Mouse (Mus musculus) liver, postnatal 0 days (tissue): ENCODE measurements at regions not wholly inside any gene's neighbourhood (a gene's known extent, or its start where the extent isn't known, plus 50 kb on each side); places are given as distances from the start of the nearest gene placed in this dataset.

Source experiments
- ATAC-seq: fragments of 200-750 bp; cut with Nextera tagmentation; 2 replicates; pipeline ENCODE4 v1.8.0; 2017; ENCODE audit warnings: mild to moderate bottlenecking, moderate library complexity
- DNase-seq: peaks from one replicate; pipeline ENCODE4 v3.0.0-alpha.2; 2016
- H3K27ac ChIP-seq: fragments of 300-500 bp; sonication (generic); 2 replicates; pipeline ENCODE4 v1.5.1; 2014; ENCODE audit warnings: antibody characterized with exemption, moderate library complexity, mild to moderate bottlenecking, low read depth
- H3K27me3 ChIP-seq: fragments of 300-500 bp; sonication (generic); 2 replicates; pipeline ENCODE4 v1.6.1; 2014; ENCODE audit warnings: low read length, control low read depth, mixed read lengths; ENCODE audit not compliant: insufficient read depth
- H3K36me3 ChIP-seq: fragments of 300-500 bp; sonication (generic); replicated peaks from 2 replicates; pipeline ENCODE4 v1.6.1; 2014; ENCODE audit warnings: mild to moderate bottlenecking, control low read depth, low read length, moderate library complexity, mixed read lengths; ENCODE audit not compliant: insufficient read depth
- H3K4me1 ChIP-seq: fragments of 300-500 bp; sonication (generic); 2 replicates; pipeline ENCODE4 v1.6.1; 2014; ENCODE audit warnings: antibody characterized with exemption, mild to moderate bottlenecking, control low read depth; ENCODE audit not compliant: insufficient read depth
- H3K4me2 ChIP-seq: fragments of 300-500 bp; sonication (generic); 2 replicates; pipeline ENCODE4 v1.6.1; 2014; ENCODE audit warnings: low read depth, mild to moderate bottlenecking, low read length, moderate library complexity, mixed read lengths
- H3K4me3 ChIP-seq: fragments of 300-500 bp; sonication (generic); 2 replicates; pipeline ENCODE4 v1.5.1; 2014; ENCODE audit warnings: low read depth, low read length
- H3K9ac ChIP-seq: fragments of 300-500 bp; sonication (generic); replicated peaks from 2 replicates; pipeline ENCODE4 v1.6.1; 2014; ENCODE audit warnings: mild to moderate bottlenecking, moderate library complexity
- H3K9me3 ChIP-seq: fragments of 300-500 bp; sonication (generic); 2 replicates; pipeline ENCODE4 v1.6.1; 2016; ENCODE audit warnings: mild to moderate bottlenecking, control low read depth, low read length, mixed read lengths
- CTCF ChIP-seq: sonication (generic); IDR thresholded peaks from 2 replicates; pipeline ENCODE4 v1.5.1; 2016; ENCODE audit warnings: antibody characterized with exemption, low read depth
- EP300 ChIP-seq: IDR thresholded peaks from 2 replicates; pipeline ENCODE4 v1.6.1; 2016; ENCODE audit warnings: antibody characterized with exemption, low read depth, mild to moderate bottlenecking
- WGBS: fragments of 180-500 bp; shearing (Covaris S2); extraction: QIAGEN DNeasy Blood & Tissue Kit; methylation state at CpG from one replicate; pipeline ENCODE4 v1.1.7; 2014; ENCODE audit not compliant: insufficient replicate concordance; 5-methylcytosine and 5-hydroxymethylcytosine counted together

DNA sequence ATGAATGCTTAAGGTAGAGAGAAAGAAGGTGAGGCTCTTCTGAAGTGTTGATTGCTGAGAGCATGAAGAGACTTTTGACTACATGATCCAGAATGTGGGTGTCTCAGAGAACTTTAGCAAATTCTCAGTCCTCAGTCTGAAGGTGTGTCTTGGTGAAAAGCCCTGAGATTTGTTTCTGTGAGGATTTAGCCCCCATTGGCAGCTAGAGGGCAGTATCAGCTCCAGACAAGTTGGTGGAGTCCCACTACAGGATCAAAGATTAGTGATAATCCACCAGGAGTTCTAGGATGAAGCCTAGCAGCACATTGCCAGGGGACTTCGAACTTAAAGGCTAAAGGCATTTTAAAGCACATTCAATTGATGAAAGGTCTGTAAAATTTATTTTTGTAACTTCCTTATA lies 269.8 kb downstream of the Etv1 start:
- TF ChIP-seq CTCF (peak; percentile 13; the same call in 1 of the 2 replicates), EP300 (no peak)
- ATAC-seq (no peak), DNase-seq (no peak)
- no peak overlapping the region for H3K4me3 ChIP-seq
- no peak overlapping the region for H3K9ac ChIP-seq
- H3K27me3 ChIP-seq: no peaks in the 10 kb centered on the region
- no peak overlapping the region for H3K27ac ChIP-seq
- H3K9me3 ChIP-seq: no peaks in the 10 kb centered on the region
- 63% methylated on average over 1 of the region's 1 CpGs for WGBS
- H3K4me1 ChIP-seq: no peaks in the 10 kb centered on the region
- no peaks in the 10 kb centered on the region for H3K36me3 ChIP-seq
- H3K4me2 ChIP-seq: no peak overlapping the region

DNA sequence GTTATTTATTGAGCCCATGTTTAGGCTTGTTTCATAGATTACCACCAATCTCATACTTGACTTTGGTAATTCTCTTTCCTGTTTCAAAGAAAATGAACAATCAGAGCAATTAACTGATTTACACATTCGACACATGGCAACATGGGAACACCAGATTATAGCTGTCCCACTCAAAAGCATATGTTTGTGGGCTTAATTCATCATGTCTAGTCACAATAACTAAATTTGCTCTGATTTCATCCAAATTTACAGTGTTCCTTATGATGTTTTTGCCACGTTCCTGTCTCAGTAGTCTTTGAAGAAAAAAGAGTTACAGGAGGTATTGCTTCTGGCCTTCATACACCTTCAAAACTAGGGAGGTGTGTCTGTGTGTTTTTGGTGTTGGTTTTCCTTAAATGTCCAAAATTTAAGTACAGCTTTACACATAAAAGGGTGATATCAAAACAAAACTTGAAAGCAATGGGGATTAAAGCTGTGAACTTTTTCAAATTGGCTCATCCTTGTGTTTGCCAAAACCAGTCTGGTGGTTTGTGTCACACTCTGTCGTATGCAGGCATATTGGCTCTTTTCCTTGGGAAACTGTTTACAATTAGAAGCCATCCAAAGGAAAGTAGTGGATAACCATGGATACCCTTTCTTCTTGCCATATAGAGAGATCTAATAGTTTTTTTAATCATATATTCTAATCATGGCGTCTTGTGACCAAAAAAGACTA lies 291.3 kb downstream of the Etv1 start:
- Histone ChIP-seq H3K9me3 (no peaks in the 10 kb centered on the region), H3K4me3 (no peak overlapping the region), H3K27ac (no peak overlapping the region), H3K4me1 (no peaks in the 10 kb centered on the region), H3K36me3 (no peaks in the 10 kb centered on the region), H3K27me3 (no peaks in the 10 kb centered on the region), H3K9ac (no peak overlapping the region), H3K4me2 (no peak overlapping the region)
- 69% methylated on average over 4 of the region's 4 CpGs for WGBS
- no peak for DNase-seq
- TF ChIP-seq EP300 (no peak), CTCF (no peak)
- no peak for ATAC-seq

DNA sequence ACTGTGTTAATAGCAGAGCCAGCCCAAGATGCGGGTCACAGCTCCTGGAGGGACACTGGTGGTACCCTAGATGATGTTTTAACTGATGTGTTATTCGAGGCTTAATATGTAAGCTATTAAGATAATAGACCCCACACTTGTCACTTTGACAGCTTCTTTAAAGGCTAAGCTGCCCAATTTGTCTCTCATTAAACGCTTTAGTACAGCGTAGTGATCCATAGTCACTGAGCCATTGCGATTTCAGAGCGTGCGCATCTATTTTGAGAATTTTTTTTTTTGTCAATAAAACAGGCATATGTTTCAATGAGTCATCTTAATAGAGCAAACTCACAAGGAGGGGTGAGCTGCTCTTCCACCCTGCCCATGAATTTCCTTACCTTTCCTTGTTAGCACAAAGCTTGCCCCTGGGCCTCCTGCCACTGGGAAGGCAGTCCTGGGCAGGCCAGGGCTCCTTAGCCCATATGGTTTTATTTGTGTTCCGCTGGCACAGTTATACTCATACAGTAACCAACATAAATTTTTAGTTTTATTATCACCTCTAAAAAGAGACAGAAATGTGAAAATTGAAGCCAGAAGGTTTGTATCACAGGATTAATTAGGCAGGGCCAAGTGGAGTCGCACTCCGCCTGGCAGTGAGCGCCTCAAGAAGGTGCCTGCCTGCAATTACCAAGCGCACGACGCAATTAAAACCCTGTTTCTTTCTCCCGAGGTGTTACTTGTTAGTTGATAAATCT lies 294.3 kb downstream of the Etv1 start:
- Histone ChIP-seq H3K4me2 (no peak overlapping the region), H3K27ac (no peak overlapping the region), H3K9ac (no peak overlapping the region), H3K4me3 (no peak overlapping the region), H3K27me3 (no peaks in the 10 kb centered on the region), H3K4me1 (no peaks in the 10 kb centered on the region), H3K9me3 (no peaks in the 10 kb centered on the region), H3K36me3 (no peaks in the 10 kb centered on the region)
- 85% methylated on average over 15 of the region's 15 CpGs for WGBS
- no peak for ATAC-seq
- no peak for DNase-seq
- TF ChIP-seq CTCF (no peak), EP300 (no peak)

DNA sequence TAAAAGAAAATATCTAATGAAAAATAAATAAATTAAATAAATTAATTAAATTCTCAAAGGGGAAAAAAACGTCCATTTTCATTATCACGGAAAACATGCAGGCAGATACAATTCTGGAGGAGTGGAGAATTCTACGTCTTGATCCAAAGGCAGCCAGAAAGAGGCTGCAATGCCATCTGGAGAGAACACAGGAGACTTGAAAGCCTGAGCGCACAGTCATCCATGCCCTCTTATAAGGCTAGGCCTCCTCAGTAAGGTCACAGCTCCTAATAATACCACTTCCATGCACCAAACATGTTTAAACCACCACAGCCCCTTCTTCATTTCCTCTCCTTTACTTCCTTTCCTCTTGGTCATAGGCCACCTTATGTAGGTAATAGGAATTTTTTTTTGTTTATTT lies 307.1 kb downstream of the Etv1 start:
- H3K4me1 ChIP-seq: no peaks in the 10 kb centered on the region
- WGBS: 73% methylated on average over 4 of the region's 4 CpGs
- ATAC-seq: no peak

DNA sequence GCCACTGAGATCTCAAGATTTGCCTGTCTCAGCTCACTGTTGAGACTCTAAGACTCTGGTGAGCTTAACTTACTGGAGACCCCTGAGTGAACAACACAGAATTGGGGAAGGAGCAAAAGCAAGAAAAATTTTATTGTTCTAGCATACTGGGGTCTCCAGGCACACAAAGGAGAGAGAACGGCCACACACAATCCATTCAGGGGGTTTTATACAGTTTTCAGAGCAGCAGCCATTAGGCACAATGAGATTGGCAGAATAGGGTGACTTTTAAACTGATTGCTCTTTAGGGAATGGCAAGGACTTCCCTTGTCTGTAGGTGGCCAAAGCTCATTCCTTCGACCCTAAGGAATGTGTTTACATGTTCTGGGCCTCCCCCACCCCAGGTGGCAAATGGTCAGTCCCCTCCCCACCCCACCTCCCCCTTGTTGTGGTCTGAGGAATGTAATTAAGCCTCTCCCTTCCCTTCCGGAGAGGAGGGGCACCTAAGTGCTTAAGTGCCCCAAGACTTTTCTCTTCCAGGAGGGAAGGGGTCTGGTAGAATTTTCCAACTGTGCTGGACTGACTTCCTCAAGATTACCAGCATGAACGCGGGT lies 315.6 kb downstream of the Etv1 start:
- TF ChIP-seq CTCF (no peak), EP300 (no peak)
- no peak overlapping the region for H3K27ac ChIP-seq
- no peaks in the 10 kb centered on the region for H3K9me3 ChIP-seq
- 34% methylated on average over 5 of the region's 5 CpGs for WGBS
- no peaks in the 10 kb centered on the region for H3K27me3 ChIP-seq
- H3K4me2 ChIP-seq: no peak overlapping the region
- DNase-seq (no peak), ATAC-seq (no peak)
- no peaks in the 10 kb centered on the region for H3K4me1 ChIP-seq
- H3K4me3 ChIP-seq: no peak overlapping the region
- no peak overlapping the region for H3K9ac ChIP-seq
- H3K36me3 ChIP-seq: no peaks in the 10 kb centered on the region

More for the DNA sequence above, 307.1 kb downstream of the Etv1 start:
- no peak overlapping the region for H3K27ac ChIP-seq
- no peak for DNase-seq
- H3K9me3 ChIP-seq: no peaks in the 10 kb centered on the region
- no peak overlapping the region for H3K9ac ChIP-seq
- no peaks in the 10 kb centered on the region for H3K36me3 ChIP-seq
- H3K27me3 ChIP-seq: no peaks in the 10 kb centered on the region
- no peak overlapping the region for H3K4me2 ChIP-seq
- H3K4me3 ChIP-seq: no peak overlapping the region
- no peak for TF ChIP-seq EP300
- no peak for TF ChIP-seq CTCF

DNA sequence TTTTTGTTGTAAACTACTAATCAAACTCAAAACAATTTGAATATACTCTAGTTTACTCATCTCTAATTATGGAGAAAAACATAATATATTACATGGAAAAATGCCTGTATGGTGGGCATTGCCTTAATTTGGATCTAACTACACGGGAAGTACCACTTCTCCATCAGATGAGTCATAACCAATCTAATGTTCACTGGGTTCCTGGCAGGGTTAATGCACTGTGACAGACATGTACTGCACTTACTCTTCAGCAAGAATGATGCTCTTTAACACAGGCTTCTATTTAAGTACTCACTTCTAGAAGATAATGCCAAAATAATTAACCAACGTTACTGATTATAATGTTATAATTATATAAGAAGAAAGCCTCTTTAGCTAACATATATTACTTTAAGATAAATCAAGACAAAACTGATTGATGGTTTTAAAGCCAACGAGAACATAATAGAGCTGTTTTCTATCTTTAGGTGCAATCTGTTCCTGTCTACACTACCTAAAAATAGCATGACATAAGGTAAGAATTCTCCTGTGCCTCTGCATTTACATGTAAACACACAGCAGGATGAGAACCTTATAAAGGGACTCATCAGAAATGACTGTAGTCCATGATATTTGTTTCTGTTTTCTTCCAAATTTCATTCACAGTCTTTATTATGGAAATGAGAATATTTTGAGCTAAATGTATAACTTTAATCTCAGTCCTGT lies 344.4 kb downstream of the Etv1 start:
- Histone ChIP-seq H3K4me1 (no peaks in the 10 kb centered on the region), H3K27me3 (no peaks in the 10 kb centered on the region), H3K4me2 (no peak overlapping the region), H3K9me3 (0 out of 2 replicates have a peak, but pooled peaks cover 4% of the 10 kb centered on the region), H3K9ac (no peak overlapping the region), H3K36me3 (no peaks in the 10 kb centered on the region), H3K4me3 (no peak overlapping the region), H3K27ac (no peak overlapping the region)
- no peak for TF ChIP-seq CTCF
- no peak for TF ChIP-seq EP300
- DNase-seq: no peak
- 63% methylated on average over 3 of the region's 3 CpGs for WGBS
- no peak for ATAC-seq
